Mouse (Mus musculus): Measurements from ENCODE around the gene Map3k19.

The Map3k19 gene

GRCm38 (mm10) chr1:127854486-127855222, at the start of gene Map3k19:
TSS of gene Map3k19 (minus strand) at chr1:127855031.
- in situ Hi-C loops (cut with MboI) = no loop called here

- in situ Hi-C loops (cut with MboI) = no loop called here
Measured at GRCm38 (mm10) chr1:127899401-127899800, 44.6 kb upstream of the Map3k19 start.

- in situ Hi-C loops (cut with MboI) = no loop called here
Measured at GRCm38 (mm10) chr1:127869276-127869675, 14.4 kb upstream of the Map3k19 start.

- in situ Hi-C loops (cut with MboI) = no loop called here
Measured at GRCm38 (mm10) chr1:127868300-127869261, 13.8 kb upstream of the Map3k19 start, which contains the start of gene Rab3gap1. TSS of gene Rab3gap1 (plus strand) at chr1:127868773.

- in situ Hi-C loops (cut with MboI) = no loop called here
Measured at GRCm38 (mm10) chr1:127863806-127864205, 9.0 kb upstream of the Map3k19 start.

- in situ Hi-C loops (cut with MboI) = no loop called here
Measured at GRCm38 (mm10) chr1:127861900-127862299, 7.1 kb upstream of the Map3k19 start.

DNA sequence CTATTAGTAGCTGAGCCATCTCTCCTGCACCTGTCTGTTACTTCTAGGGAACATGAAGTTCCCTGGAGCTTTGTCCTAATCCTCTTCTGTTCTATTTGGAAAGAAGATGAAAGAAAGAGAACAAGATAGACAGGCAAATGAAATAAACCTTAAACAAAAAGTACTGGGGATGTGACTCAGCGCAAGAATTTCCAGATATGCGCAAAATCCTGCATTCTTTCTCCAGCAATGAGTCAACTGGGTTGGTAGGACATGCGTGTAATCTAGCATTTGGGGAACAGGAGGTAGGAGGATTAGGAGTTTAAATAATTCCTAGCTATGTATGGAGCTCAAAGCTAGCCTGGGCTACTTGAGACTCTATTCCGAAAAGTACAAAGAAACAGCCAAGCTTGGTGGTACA, 5.7 kb upstream of the Map3k19 start:
- in situ Hi-C loops (cut with MboI) = no loop called here

GRCm38 (mm10) chr1:127859799-127860400, 5.1 kb upstream of the Map3k19 start:
- in situ Hi-C loops (cut with MboI) = no loop called here

- in situ Hi-C loops (cut with MboI) = no loop called here
Measured at GRCm38 (mm10) chr1:127858945-127859648, 4.3 kb upstream of the Map3k19 start.

DNA sequence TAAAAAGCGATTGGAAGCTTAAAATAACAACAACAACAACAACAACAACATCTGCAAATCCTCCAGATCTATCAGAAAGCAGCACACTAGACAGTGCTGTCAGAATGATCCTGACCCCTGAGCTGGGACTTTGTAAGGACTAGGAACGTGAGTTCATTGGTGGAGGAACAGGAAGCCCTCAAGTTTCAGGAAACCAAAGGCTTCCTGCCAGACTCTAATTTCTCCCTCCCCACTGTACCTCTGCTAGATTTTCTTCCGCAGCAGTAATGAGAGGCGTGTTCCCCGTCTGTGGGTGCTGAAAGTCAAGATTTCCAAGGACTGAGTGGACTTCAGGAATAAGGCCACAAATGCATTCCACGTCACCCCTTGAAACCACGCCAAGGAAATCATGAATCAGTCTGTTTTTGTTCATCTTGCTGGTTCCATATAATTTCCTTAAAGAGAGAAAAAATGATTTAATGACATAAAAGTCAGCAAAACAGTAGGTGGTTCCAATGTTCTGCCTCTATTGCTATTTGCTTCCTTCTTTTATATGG, 4.7 kb downstream of the Map3k19 start:
- in situ Hi-C loops (cut with MboI) = no loop called here

- in situ Hi-C loops (cut with MboI) = no loop called here
Measured at GRCm38 (mm10) chr1:127845472-127845871, 9.4 kb downstream of the Map3k19 start.

DNA sequence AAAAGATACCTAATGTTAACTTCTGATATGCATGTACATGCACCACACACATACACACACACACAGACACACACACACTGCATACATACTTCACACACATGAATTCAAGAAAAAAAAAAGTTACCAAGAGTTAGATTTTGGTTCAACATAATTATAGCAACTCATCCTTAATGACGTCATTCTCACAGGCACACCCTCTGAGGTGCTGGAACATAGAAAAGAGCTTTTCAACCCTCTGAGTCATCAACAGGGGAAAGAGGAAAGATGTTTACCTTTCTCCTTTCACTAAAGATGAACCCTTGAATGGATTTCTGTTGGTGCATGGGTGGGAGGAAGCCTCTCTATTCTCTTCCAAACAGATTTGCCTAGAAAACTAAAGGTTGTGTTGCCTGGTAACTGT, 16.2 kb downstream of the Map3k19 start:
- in situ Hi-C loops (cut with MboI) = loop anchor here (10.0 kb wide), 1 partner anchor 86 kb away; no protein-coding TSS in a partner anchor

DNA sequence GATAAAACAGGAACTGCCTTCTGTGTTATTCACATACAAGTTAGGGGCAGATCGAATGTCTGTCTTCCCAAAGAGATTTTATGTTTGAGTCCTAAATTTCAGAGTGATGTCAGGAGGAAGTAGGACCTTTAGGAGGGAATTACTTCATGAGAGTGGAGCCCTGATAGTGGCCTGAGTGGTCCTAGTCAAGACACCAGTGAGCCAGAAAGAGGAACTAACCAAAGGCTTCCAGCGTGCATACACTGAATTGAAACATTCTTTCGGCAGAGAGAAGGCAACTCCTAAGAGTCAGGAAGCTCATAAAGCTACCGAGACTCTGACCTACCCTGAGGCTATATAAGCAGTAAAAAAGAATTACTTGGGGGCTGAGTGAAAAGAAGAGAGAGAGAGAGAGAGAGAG, 18.2 kb downstream of the Map3k19 start:
- in situ Hi-C loops (cut with MboI) = loop anchor here (10.0 kb wide), 1 partner anchor 88 kb away; no protein-coding TSS in a partner anchor

DNA sequence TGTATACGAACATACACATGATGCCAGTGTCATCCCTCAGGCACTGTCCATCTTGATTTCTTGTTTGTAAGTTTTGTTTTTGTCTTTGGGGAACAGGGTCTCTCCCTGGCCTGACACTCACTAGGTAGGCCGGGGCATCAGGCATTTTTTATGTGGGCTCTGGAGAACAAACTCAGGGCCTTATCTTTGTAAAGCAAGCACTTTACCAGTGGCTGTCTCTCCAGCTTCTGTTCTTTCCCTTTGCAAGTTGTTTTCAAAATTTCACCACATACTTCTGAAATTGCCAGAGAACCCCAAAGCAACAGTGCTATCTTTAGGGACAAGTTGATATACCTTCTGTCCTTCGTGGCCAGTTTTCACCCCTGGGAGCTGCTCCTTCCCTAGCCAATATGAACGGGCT, 20.6 kb downstream of the Map3k19 start:
- in situ Hi-C loops (cut with MboI) = loop anchor here (10.0 kb wide), 1 partner anchor 91 kb away; no protein-coding TSS in a partner anchor

DNA sequence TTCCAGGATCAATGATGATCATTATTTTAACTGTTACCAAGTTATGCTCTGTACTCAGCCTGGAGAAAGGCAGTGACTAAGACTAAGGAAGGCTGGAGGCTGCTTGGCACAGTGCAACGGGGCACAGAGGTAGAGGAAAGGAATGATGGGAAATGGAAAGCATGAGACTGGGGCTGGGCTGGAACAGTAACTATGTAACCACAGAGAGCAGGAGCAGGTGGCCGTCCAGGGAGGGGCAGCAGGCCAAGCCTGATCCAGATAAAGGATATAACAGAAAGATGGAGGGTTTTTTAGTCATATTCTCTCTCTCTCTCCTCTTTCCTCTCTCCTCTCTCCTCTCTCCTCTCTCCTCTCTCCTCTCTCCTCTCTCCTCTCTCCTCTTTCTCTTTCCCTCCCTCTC, 21.1 kb downstream of the Map3k19 start:
- in situ Hi-C loops (cut with MboI) = loop anchor here (10.0 kb wide), 1 partner anchor 91 kb away; no protein-coding TSS in a partner anchor

- in situ Hi-C loops (cut with MboI) = loop anchor here (10.0 kb wide), 1 partner anchor 94 kb away; no protein-coding TSS in a partner anchor
Measured at GRCm38 (mm10) chr1:127830215-127830921, 24.5 kb downstream of the Map3k19 start.

- in situ Hi-C loops (cut with MboI) = no loop called here
Measured at GRCm38 (mm10) chr1:127827325-127827724, 27.5 kb downstream of the Map3k19 start.

GRCm38 (mm10) chr1:127816381-127816780, 38.5 kb downstream of the Map3k19 start:
- in situ Hi-C loops (cut with MboI) = no loop called here

DNA sequence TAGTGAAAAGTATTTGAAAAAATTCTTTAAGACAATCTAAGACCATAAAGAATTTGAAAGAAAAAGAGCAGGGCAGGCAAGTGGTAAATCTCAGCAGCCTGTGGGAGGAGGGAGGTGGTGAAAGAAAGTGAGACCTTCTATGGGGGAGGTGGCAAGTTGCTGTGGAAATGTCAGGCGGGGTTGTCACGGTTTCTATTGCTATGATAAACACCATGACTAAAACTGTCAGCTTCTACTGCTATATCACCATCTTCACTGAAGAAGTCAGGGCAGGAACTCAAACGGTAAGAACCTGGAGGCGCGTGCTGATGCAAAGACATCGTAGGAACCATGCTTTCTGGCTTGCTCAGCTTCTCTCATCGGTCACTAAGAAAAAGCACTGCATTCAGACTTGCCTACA, 41.9 kb downstream of the Map3k19 start:
- in situ Hi-C loops (cut with MboI) = no loop called here

GRCm38 (mm10) chr1:127808671-127809070, 46.2 kb downstream of the Map3k19 start:
- in situ Hi-C loops (cut with MboI) = no loop called here
